In genomic region chr4:37114424-37114823, GRCm38 (mm10) we compare ENCODE assay signal across 17 mouse cellular contexts.
"Had no signal": no experiment of that assay in that cellular context is flagged by ENCODE, and none has a peak within 500 bp of the region (broad histone marks: within the 10 kb centered on the region; RNA-seq: fewer than 3 reads in every experiment).

No protein-coding gene starts in this region.

- ATAC-seq: liver, embryonic 12.5 days; liver, postnatal 0 days; lung, postnatal 0 days; midbrain, embryonic 13.5 days; midbrain, embryonic 15.5 days; midbrain, embryonic 16.5 days had no signal

- DNase-seq: left cerebral cortex, postnatal 4 days; liver; liver, embryonic 13.5 days; liver, postnatal 0 days; lung, adult 18-20 months; lung, adult 2 months; lung, embryonic 14.5 days; lung, postnatal 10 days; lung, postnatal 14 days; lung, postnatal 36 days; lung, postnatal 4 days; midbrain, embryonic 14.5 days had no signal
